Mouse (Mus musculus): ENCODE data around the gene Ndufs1.
A peak's percentile ranks its signal among the peaks of the same experiment; 100 is the strongest.

Gene Ndufs1

DNA sequence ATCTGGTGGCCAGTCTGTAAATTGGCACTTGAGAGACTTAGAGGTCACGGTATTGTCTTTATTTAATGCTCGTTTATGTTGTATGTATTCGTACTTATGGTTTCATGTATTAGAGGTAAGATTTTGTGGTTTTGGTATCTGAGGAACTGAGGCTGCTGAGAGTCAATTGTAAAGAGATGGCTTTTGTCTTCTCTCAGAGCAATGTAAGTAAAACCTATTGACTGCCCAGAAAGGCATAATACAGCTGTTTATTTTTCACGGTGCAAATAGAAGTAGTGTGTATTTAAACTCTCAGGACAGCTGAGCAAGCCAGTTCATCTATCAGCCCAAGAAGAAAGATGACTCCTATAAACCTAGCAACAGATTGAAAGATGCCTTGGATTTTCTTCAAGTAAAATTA lies 61.5 kb downstream of the Ndufs1 start:
- no peak for DNase-seq

GRCm38 (mm10) chr1:63114136-63114781 lies 62.4 kb downstream of the Ndufs1 start, which contains the start of gene Ino80d:
TSS of gene Ino80d (minus strand) at chr1:63114667.
- DNase-seq, result peak; percentile 88

GRCm38 (mm10) chr1:63113274-63114135 lies 63.1 kb downstream of the Ndufs1 start:
- DNase-seq, result peak; percentile 73

DNA sequence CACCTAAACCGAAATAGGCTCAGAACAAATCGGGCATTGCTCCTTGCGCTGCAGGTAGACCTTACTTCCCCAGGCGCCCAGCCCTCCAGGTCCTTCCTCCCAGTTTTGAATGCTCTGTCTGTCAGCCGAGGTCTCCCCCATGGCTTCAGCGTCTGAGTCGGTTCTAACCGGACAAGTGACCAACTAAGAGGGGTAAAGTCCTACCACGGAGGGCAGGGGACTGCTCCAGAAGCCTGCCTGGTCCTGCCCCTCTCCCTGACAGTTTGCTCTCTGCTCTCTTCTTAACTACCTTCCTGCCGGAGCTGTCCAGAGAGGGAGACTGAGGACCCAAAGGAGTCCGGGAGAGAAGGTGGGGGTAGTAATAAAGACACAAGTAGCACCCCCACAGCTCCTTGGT lies 63.8 kb downstream of the Ndufs1 start:
- DNase-seq, result peak; percentile 54

DNA sequence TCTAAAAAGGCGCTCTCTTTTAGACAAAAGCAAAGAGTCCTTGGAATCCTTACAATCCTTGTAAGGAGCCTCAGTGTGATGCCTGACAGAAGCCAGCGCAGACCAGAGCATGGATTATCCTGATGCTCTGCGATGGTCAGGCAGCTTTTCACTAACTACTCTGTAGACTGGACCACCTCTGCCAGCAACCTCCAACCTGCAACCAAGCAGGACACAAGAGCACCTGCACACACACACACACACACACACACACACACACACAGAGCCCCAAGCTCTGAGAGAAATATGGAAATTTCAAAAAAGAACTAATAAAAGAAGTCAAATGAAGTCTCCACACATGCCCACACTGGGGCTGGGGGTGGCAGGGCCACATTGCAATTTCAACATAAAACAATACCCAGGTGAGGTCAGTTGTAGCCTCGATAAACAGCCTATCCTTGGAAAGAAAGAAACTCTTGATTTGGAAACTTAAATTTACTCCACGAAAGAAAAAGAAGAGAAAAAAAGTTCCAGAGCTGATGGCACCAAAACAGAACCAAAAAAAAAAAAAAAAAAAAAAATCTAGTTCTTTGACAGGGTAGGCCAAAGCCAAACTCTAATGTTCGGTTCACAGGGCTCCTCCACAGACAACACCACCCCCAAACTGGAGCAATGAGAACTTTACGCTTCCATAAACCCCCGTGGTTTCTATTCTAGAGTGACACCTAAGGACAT lies 64.3 kb downstream of the Ndufs1 start:
- DNase-seq, result no peak

- peak; percentile 24 for DNase-seq
Measured at GRCm38 (mm10) chr1:63110536-63111285, 65.9 kb downstream of the Ndufs1 start.

DNA sequence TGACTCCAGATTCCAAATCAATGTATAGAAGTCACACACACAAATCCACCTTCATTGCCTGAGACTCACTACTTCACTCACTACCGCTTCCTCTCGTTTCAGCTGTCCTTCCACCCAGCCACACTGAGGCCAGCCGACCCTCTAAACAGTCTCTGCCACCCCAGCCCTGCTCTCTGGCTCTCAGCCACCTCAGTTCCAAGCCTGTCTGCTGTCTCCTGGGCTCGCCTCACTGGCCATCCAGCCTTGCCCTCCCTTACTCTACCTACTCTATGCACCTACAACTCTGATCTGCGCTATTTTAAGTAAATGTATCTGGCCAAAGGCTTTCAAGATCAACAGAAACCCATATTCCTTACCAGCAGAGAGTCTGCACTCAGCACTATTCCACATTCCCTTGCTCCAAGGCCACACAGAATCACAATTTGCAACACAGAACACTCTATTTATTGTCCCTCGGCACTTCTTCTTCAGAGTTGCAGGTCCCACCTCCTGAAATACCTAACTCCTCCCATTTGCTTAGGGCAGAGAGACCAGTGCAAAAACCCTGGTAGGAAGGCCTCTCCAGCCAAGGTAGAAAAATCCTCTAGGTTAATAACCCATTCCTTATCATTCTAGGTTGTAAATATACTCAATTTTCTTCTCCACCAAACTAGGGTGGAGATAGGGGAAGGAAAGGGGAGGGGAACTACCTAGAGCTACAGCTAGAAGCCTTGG lies 68.9 kb downstream of the Ndufs1 start:
- DNase-seq, result no peak

DNA sequence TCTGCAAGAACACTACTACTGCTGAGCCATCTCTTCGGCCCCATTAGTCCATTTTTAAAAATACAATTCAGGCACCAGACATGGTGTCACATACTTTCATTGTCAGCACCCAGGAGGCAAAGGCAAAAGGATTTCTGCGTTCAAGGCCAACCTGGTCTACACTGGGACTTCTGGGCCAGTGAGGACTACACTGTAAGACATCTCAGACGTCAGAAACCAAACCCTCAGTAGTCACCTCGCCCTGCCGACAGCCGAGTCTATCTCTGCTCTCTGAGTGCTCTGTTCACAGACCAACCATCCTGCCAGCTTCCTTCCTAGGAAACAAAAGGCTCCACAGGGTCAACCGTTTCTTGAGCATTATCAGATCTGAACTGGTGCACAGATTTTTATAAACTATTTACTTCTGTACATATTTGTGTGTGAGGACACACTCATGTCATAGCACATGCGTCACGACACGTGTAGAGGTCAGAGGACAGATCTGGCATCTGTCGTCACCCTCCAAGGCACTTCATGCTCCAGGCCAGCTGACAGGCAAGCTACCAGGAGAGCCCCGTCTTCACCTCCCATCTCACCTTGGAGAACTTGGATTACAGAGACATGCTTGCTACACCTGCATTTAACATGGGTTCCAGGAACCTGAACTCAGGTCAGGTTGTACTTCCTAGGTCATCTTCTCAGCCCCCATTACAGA lies 73.7 kb downstream of the Ndufs1 start:
- no peak for DNase-seq

DNA sequence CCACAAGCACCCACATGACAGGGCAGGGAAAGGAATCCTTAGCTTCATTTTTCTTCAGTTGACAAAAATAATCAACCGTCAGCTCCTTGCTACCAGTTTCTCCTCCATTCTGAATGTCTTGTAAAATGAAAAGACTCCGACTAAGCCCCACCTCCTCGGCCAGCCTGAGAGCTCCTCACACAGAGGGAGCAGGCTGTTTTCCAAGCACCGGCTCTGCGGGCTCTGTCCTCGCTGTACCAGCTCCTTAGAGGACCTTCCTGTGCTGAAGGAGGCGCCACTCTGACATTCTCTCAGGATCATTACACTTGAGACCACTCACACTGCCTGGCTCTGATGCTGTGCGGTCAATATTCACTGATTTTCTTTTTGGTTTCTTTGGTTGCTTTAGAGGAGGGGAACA lies 76.4 kb downstream of the Ndufs1 start:
- DNase-seq, result no peak

DNA sequence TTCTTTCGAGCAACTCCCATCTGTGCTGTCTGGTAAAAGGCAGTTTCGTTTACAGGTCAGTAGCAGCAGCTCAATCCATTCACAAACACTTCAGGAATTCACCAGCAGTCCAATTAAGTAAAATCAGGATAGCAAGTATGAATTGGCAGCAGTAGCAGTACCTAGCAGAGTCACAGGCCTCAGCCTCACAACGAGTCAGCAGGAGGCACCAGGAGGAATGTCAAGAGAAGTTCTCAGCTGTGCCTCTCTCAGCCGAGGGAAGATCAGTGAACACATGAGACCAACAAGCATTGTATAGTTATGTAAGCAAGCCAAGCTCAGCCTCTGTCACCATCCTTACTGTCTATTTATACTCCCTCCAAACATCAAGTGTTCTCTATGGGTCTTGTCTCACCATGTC lies 77.8 kb downstream of the Ndufs1 start:
- DNase-seq, result no peak

DNA sequence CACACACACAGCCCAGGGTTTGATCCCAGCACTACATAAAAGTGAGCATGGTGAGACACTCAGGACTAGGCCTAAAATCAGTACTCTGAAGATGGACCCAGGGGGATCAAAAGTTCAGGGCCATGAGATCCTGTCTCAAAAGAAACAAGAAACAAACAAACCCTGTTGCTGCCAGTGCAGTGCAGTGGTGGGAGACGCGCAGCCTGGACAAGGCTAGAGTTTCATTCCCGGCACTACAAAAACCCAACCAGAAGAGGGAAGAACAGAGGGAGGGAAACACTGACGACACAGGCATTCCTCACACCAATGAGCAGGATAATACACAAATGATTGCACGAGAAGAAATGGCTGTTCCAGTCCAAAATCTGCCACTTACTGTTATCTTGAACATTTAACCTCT lies 80.6 kb downstream of the Ndufs1 start:
- DNase-seq, result no peak

Measured in cerebellum, adult 9-11 months (tissue).